Mouse (Mus musculus) urinary bladder, postnatal 4 days (tissue): ENCODE results near the gene Gps2.

Experiments
- DNase-seq, 2 experiments: peaks; one replicate each; pipeline ENCODE4 v3.0.0; 2021 to 2022; ENCODE audit warnings: low spot score in 2 of 2

Gps2 gene

GRCm38 (mm10) chr11:69886907-69887635, 26.6 kb upstream of the Gps2 start:
- DNase-seq = no peak

GRCm38 (mm10) chr11:69891482-69891881, 22.2 kb upstream of the Gps2 start:
- DNase-seq = no peak

- DNase-seq = no peak
Measured at GRCm38 (mm10) chr11:69894671-69895070, 19.0 kb upstream of the Gps2 start.

- DNase-seq = no peak
Measured at GRCm38 (mm10) chr11:69895291-69895690, 18.4 kb upstream of the Gps2 start, which contains the start of gene Acap1. Acap1 (minus strand) TSS chr11:69895539.

GRCm38 (mm10) chr11:69899870-69900269, 13.8 kb upstream of the Gps2 start:
- DNase-seq = no peak

- DNase-seq = peak; percentile 86 to 87
Measured at GRCm38 (mm10) chr11:69900471-69901405, 12.9 kb upstream of the Gps2 start, which contains the start of the genes 2810408A11Rik and Neurl4. 2810408A11Rik (minus strand) TSS chr11:69900987. Neurl4 (plus strand) TSS chr11:69901072.

GRCm38 (mm10) chr11:69901406-69901846, 12.3 kb upstream of the Gps2 start:
- DNase-seq = peak; percentile 93

- no peak for DNase-seq
Measured at GRCm38 (mm10) chr11:69901993-69902392, 11.7 kb upstream of the Gps2 start.

- no peak for DNase-seq
Measured at GRCm38 (mm10) chr11:69902972-69903371, 10.7 kb upstream of the Gps2 start.

GRCm38 (mm10) chr11:69904311-69904710, 9.4 kb upstream of the Gps2 start:
- DNase-seq = no peak

GRCm38 (mm10) chr11:69908645-69909044, 5.0 kb upstream of the Gps2 start:
- no peak for DNase-seq

GRCm38 (mm10) chr11:69909174-69909573, 4.5 kb upstream of the Gps2 start:
- no peak for DNase-seq

GRCm38 (mm10) chr11:69910177-69910576, 3.5 kb upstream of the Gps2 start:
- DNase-seq = no peak

GRCm38 (mm10) chr11:69910781-69911560, 2.7 kb upstream of the Gps2 start:
- DNase-seq = no peak

GRCm38 (mm10) chr11:69911701-69912100, 2.0 kb upstream of the Gps2 start:
- no peak for DNase-seq

GRCm38 (mm10) chr11:69912716-69913530, 765 bp upstream of the Gps2 start:
- no peak for DNase-seq

- DNase-seq = no peak
Measured at GRCm38 (mm10) chr11:69914372-69914764, 680 bp downstream of the Gps2 start.

GRCm38 (mm10) chr11:69914917-69915430, 1.3 kb downstream of the Gps2 start:
- no peak for DNase-seq

GRCm38 (mm10) chr11:69915667-69916627, 2.3 kb downstream of the Gps2 start:
- DNase-seq = no peak
